Mouse (Mus musculus): Measurements from ENCODE around the gene Emd. TPM values are rescaled to one million over a fixed set of nuclear protein-coding genes. Genes with fewer than 3 reads are reported as not detected.

Gene Emd
- polyA plus RNA-seq, 1 experiment from 2014 or later, result 27.4 TPM

DNA sequence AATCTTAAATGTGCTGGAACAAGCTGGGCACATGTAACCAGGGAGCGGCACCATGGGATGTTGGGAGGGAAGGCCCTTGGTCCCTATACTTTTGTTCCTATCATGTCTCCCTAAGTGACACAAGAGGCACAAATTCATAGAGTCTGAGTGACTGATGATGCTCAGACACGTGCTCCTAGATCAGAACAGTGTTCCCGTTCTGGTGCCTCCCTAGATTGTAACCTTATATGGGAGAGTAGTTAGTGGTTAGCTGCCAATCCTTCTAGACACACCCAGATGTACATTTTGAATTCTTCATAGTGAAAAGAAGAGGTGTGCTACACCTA lies 15.2 kb downstream of the Emd start:
- Histone ChIP-seq H3K27ac (ENCODE audit: low read depth, low read length) (peak overlapping the region; percentile 90), H3K9me3 (ENCODE audit: control insufficient read depth, low read length) (no peaks in the 10 kb centered on the region), H3K9ac (ENCODE audit: low read depth, low read length) (peak overlapping the region; percentile 66), H3K4me3 (ENCODE audit: low read depth, low read length) (peak overlapping the region; percentile 54), H3K4me2 (replicated peaks; ENCODE audit: low read depth, low read length) (peak overlapping the region; percentile 19), H3K36me3 (ENCODE audit: control insufficient read depth, insufficient read depth, low read length) (no peaks in the 10 kb centered on the region), H3K4me1 (replicated peaks; ENCODE audit: control insufficient read depth, insufficient read depth, low read length) (no peaks in the 10 kb centered on the region), H3K27me3 (ENCODE audit: control insufficient read depth, insufficient read depth, low read length) (no peaks in the 10 kb centered on the region)
- DNase-seq (ENCODE audit: low spot score) (no peak), ATAC-seq (ENCODE audit: low FRiP score) (peak; percentile 33; the same call in 1 of the 2 replicates)
- WGBS, result 29% methylated on average over 3 of the region's 3 CpGs

DNA sequence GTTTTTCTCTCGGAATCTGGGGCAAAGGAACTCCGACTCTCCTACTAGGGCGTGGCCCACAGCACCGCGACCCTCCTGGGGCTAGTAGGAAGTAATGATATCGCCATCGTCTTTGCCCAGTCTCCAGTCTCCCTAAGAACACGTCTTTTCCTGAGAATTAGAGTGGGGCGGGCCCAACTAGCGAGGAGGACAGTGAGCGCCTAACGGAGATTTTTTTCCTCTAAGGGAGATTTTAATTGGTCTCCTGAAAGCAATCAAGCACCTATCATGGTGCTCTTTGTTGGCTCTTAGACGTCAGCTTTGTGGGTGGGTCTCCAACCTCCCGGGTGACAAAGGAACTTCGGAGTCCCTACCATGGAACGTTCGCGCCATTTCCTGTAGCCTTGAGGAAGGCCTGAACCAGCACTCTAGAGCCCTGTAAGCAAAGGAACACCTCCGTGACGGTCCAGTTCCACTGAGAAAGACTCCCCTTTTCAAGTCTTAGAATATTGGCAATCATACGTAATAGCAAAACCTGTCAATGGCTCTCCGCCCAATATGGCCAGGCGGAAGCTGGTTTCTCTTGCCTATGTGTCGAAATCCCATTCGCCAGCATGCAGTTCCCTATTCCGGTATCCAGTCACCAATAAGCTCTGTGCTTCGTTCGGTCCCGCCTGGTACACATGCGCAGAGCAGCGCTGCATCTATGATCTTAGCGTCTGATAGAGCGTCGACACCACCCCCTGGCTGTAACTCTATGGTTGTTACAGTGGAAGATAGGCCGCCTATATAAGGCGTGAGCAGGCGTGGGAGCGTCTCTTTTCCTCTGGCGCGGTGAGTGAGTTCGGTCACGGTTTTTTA lies 15.8 kb downstream of the Emd start, which contains the start of gene Rpl10:
Gene Rpl10, plus strand, starts transcription at position 751 of the 840 bp plus-strand sequence.
- H3K4me1 ChIP-seq (replicated peaks; ENCODE audit: control insufficient read depth, insufficient read depth, low read length), result no peaks in the 10 kb centered on the region
- H3K36me3 ChIP-seq (ENCODE audit: control insufficient read depth, insufficient read depth, low read length), result no peaks in the 10 kb centered on the region
- DNase-seq (ENCODE audit: low spot score) (peak; percentile 91), ATAC-seq (ENCODE audit: low FRiP score) (peak; percentile 95)
- WGBS, result 15% methylated on average over 42 of the region's 42 CpGs
- peak within 1 kb of the TSS; percentile 49 for H3K4me2 ChIP-seq (replicated peaks; ENCODE audit: low read depth, low read length)
- H3K27me3 ChIP-seq (ENCODE audit: control insufficient read depth, insufficient read depth, low read length), result no peaks in the 10 kb centered on the region
- peak within 1 kb of the TSS; percentile 90 for H3K27ac ChIP-seq (ENCODE audit: low read depth, low read length)
- H3K9ac ChIP-seq (ENCODE audit: low read depth, low read length), result peak within 1 kb of the TSS; percentile 71
- H3K9me3 ChIP-seq (ENCODE audit: control insufficient read depth, low read length), result no peaks in the 10 kb centered on the region
- peak within 1 kb of the TSS; percentile 54 for H3K4me3 ChIP-seq (ENCODE audit: low read depth, low read length)

DNA sequence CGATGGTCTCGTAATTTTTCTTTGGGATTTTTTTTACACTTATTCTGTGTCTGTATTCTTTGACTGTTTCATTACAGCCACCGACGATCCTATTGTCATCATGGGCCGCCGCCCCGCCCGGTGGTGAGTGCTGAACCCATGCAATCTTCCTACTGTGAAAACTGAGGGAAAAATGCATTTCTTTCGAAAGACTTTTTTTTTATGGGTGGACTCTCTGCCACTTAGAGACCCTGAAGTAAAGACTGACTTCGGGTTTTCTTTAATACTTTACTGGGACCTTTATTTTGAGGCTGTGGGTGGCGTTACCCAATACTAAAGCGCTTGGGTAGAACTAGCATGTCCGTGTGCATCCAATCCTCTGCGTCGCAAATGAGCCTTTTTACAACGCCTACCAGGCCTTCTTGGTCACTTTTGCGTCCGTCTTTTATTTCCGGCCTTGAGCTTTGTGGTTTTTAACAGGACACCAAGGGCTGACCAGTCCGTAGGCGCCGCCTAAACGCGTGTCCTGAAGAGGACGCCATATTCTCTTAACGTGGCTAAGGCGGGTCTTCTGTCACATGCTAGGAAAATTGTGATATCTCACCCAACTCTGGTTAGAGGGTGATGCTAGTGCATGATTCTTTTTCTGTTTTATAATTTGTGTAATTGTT lies 16.5 kb downstream of the Emd start:
- Histone ChIP-seq H3K9ac (ENCODE audit: low read depth, low read length) (peak overlapping the region; percentile 71), H3K27me3 (ENCODE audit: control insufficient read depth, insufficient read depth, low read length) (no peaks in the 10 kb centered on the region), H3K4me1 (replicated peaks; ENCODE audit: control insufficient read depth, insufficient read depth, low read length) (no peaks in the 10 kb centered on the region), H3K4me2 (replicated peaks; ENCODE audit: low read depth, low read length) (peak overlapping the region; percentile 49), H3K4me3 (ENCODE audit: low read depth, low read length) (peak overlapping the region; percentile 54), H3K36me3 (ENCODE audit: control insufficient read depth, insufficient read depth, low read length) (no peaks in the 10 kb centered on the region), H3K27ac (ENCODE audit: low read depth, low read length) (peak overlapping the region; percentile 42; the same call in 1 of the 2 replicates), H3K9me3 (ENCODE audit: control insufficient read depth, low read length) (no peaks in the 10 kb centered on the region)
- no peak for ATAC-seq (ENCODE audit: low FRiP score)
- peak; percentile 48 for DNase-seq (ENCODE audit: low spot score)
- 18% methylated on average over 27 of the region's 27 CpGs for WGBS

DNA sequence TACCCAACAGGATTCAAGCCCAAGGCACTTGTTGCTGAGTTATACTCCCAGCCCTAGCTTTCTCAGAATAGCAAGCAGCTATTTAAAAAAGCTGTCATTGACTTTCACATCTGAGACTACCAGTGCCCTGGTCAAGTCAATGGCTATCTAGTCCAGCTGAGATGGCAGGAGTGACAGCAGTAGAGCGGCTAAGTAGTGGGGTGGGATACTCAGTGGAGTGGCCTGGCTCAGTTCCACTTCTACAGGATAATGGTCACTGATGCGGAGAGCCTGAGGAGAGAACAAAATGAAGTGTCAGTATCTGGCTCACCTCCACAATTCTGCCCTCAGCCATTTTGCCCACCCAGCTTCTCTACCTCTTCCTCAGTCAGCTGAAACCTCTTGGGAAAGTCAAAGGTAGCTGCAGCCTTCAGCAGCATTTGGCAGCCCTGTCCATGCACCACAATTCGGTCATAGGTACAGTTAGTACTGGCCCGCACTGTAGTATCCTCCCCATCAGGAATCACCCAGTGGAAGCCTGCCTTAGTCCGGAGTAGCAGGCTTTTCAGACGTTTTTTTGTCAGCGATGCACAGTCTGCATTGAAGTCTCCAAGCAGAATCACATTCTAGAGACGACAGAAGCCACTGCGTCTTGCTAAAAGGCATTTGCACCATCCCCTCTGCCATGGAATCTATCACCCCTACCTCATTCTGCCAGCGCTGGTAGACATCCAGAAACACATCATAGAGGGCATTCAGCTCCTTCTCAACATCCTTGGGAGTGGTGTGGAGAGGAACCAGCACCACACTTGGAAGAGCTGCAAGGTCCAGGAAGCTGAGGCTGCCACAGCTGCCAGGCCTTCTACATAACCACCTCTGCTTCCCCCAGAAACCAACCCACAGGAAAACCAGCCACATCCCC lies 19.2 kb downstream of the Emd start:
- no peak for DNase-seq (ENCODE audit: low spot score)
- H3K4me1 ChIP-seq (replicated peaks; ENCODE audit: control insufficient read depth, insufficient read depth, low read length), result no peaks in the 10 kb centered on the region
- no peak overlapping the region for H3K4me3 ChIP-seq (ENCODE audit: low read depth, low read length)
- no peak overlapping the region for H3K9ac ChIP-seq (ENCODE audit: low read depth, low read length)
- no peaks in the 10 kb centered on the region for H3K9me3 ChIP-seq (ENCODE audit: control insufficient read depth, low read length)
- 31% methylated on average over 10 of the region's 10 CpGs for WGBS
- H3K27ac ChIP-seq (ENCODE audit: low read depth, low read length), result no peak overlapping the region
- no peak overlapping the region for H3K4me2 ChIP-seq (replicated peaks; ENCODE audit: low read depth, low read length)
- H3K27me3 ChIP-seq (ENCODE audit: control insufficient read depth, insufficient read depth, low read length), result no peaks in the 10 kb centered on the region
- no peaks in the 10 kb centered on the region for H3K36me3 ChIP-seq (ENCODE audit: control insufficient read depth, insufficient read depth, low read length)
- ATAC-seq (ENCODE audit: low FRiP score), result no peak

GRCm38 (mm10) chrX:74277916-74278315 lies 23.4 kb downstream of the Emd start:
- Histone ChIP-seq H3K9me3 (ENCODE audit: control insufficient read depth, low read length) (no peaks in the 10 kb centered on the region), H3K9ac (ENCODE audit: low read depth, low read length) (no peak overlapping the region), H3K27ac (ENCODE audit: low read depth, low read length) (no peak overlapping the region), H3K36me3 (ENCODE audit: control insufficient read depth, insufficient read depth, low read length) (no peaks in the 10 kb centered on the region), H3K4me3 (ENCODE audit: low read depth, low read length) (no peak overlapping the region), H3K4me1 (replicated peaks; ENCODE audit: control insufficient read depth, insufficient read depth, low read length) (no peaks in the 10 kb centered on the region), H3K4me2 (replicated peaks; ENCODE audit: low read depth, low read length) (no peak overlapping the region), H3K27me3 (ENCODE audit: control insufficient read depth, insufficient read depth, low read length) (no peaks in the 10 kb centered on the region)
- WGBS, result 84% methylated on average over 7 of the region's 8 CpGs
- DNase-seq (ENCODE audit: low spot score) (no peak), ATAC-seq (ENCODE audit: low FRiP score) (no peak)

- H3K27ac ChIP-seq (ENCODE audit: low read depth, low read length), result no peak overlapping the region
- 21% methylated on average over 14 of the region's 14 CpGs for WGBS
Observed at GRCm38 (mm10) chrX:74281041-74281731, 26.7 kb downstream of the Emd start.

GRCm38 (mm10) chrX:74281732-74282394 lies 27.4 kb downstream of the Emd start, which contains the start of the genes Taz and Dnase1l1:
TSS of gene Taz (plus strand) at chrX:74281912.
TSS of gene Dnase1l1 (minus strand) at chrX:74282337.
- H3K9ac ChIP-seq (ENCODE audit: low read depth, low read length), result peak within 1 kb of the TSS; percentile 64
- ATAC-seq (ENCODE audit: low FRiP score), result peak; percentile 56
- WGBS, result 9% methylated on average over 16 of the region's 16 CpGs
- peak within 1 kb of the TSS; percentile 43 for H3K4me3 ChIP-seq (ENCODE audit: low read depth, low read length)
- no peaks in the 10 kb centered on the region for H3K36me3 ChIP-seq (ENCODE audit: control insufficient read depth, insufficient read depth, low read length)
- H3K4me2 ChIP-seq (replicated peaks; ENCODE audit: low read depth, low read length), result peak within 1 kb of the TSS; percentile 45
- DNase-seq (ENCODE audit: low spot score), result peak; percentile 42
- H3K27me3 ChIP-seq (ENCODE audit: control insufficient read depth, insufficient read depth, low read length), result no peaks in the 10 kb centered on the region
- peak within 1 kb of the TSS; percentile 19; the same call in 1 of the 2 replicates for H3K27ac ChIP-seq (ENCODE audit: low read depth, low read length)
- no peaks in the 10 kb centered on the region for H3K4me1 ChIP-seq (replicated peaks; ENCODE audit: control insufficient read depth, insufficient read depth, low read length)
- H3K9me3 ChIP-seq (ENCODE audit: control insufficient read depth, low read length), result no peaks in the 10 kb centered on the region

More at GRCm38 (mm10) chrX:74281041-74281731, 26.7 kb downstream of the Emd start:
- Histone ChIP-seq H3K36me3 (ENCODE audit: control insufficient read depth, insufficient read depth, low read length) (no peaks in the 10 kb centered on the region), H3K9ac (ENCODE audit: low read depth, low read length) (peak overlapping the region; percentile 64; the same call in 1 of the 2 replicates), H3K4me2 (replicated peaks; ENCODE audit: low read depth, low read length) (peak overlapping the region; percentile 45), H3K27me3 (ENCODE audit: control insufficient read depth, insufficient read depth, low read length) (no peaks in the 10 kb centered on the region), H3K9me3 (ENCODE audit: control insufficient read depth, low read length) (no peaks in the 10 kb centered on the region), H3K4me1 (replicated peaks; ENCODE audit: control insufficient read depth, insufficient read depth, low read length) (no peaks in the 10 kb centered on the region), H3K4me3 (ENCODE audit: low read depth, low read length) (peak overlapping the region; percentile 43)
- ATAC-seq (ENCODE audit: low FRiP score) (no peak), DNase-seq (ENCODE audit: low spot score) (no peak)

Measured in hindbrain, embryonic 11.5 days (tissue).